Mouse (Mus musculus) spleen, adult 2 months (tissue): ENCODE results near the gene Cep104.

ENCODE experiments used
- CTCF ChIP-seq: fragments of 200-500 bp; IDR thresholded peaks from 2 replicates; pipeline ENCODE4 v1.5.1; 2011; ENCODE audit warnings: mild to moderate bottlenecking, inconsistent platforms; ENCODE audit not compliant: insufficient read depth, insufficient read length, insufficient replicate concordance; ENCODE audit errors: extremely low read depth
- POLR2A ChIP-seq: fragments of 200-500 bp; IDR thresholded peaks from 2 replicates; pipeline ENCODE4 v1.6.1; 2011; ENCODE audit warnings: low read depth, low read length, inconsistent platforms

DNA sequence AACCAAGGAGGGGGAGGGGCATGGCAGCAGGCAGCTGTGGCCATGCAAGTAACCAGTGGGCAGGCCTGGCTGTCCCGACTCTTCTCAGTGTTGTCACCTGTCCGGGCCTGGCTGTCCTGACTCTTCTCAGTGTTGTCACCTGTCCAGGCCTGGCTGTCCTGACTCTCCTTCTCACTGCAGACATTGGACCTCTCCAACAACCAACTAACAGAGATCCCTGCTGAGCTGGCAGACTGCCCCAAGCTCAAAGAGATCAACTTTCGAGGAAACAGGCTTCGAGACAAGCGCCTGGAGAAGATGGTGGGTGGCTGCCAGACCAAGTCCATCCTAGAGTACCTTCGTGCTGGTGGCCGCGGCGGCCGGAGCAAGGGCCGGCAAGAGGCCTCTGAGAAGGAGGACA is 40.5 kb downstream of the Cep104 start:
- TF ChIP-seq CTCF (no peak), POLR2A (no peak)
